Mouse (Mus musculus) embryonic facial prominence, embryonic 12.5 days (tissue): ENCODE measurements at regions not wholly inside any gene's neighbourhood (a gene's known extent, or its start where the extent isn't known, plus 50 kb on each side); places are given as distances from the start of the nearest gene placed in this dataset.

Experiments
- ATAC-seq: fragments of 200-750 bp; cut with Nextera tagmentation; 2 replicates; pipeline ENCODE4 v1.8.0; 2017; ENCODE audit not compliant: insufficient number of reproducible peaks, insufficient read depth, low FRiP score, low TSS enrichment
- H3K27ac ChIP-seq: fragments of 300-500 bp; sonication (generic); 2 replicates; pipeline ENCODE4 v1.5.1; 2016; ENCODE audit warnings: mild to moderate bottlenecking
- H3K27me3 ChIP-seq: fragments of 300-500 bp; sonication (generic); 2 replicates; pipeline ENCODE4 v1.6.1; 2016; ENCODE audit warnings: mild to moderate bottlenecking, moderate library complexity
- H3K36me3 ChIP-seq: fragments of 300-500 bp; sonication (generic); 2 replicates; pipeline ENCODE4 v1.6.1; 2016; ENCODE audit warnings: mild to moderate bottlenecking
- H3K4me1 ChIP-seq: fragments of 300-500 bp; sonication (generic); 2 replicates; pipeline ENCODE4 v1.6.1; 2016
- H3K4me2 ChIP-seq: fragments of 300-500 bp; sonication (generic); replicated peaks from 2 replicates; pipeline ENCODE4 v1.6.1; 2016; ENCODE audit warnings: mild to moderate bottlenecking, moderate library complexity
- H3K4me3 ChIP-seq: fragments of 300-500 bp; sonication (generic); 2 replicates; pipeline ENCODE4 v1.5.1; 2016; ENCODE audit warnings: mild to moderate bottlenecking
- H3K9ac ChIP-seq: fragments of 300-500 bp; sonication (generic); 2 replicates; pipeline ENCODE4 v1.6.1; 2016; ENCODE audit warnings: mild to moderate bottlenecking, moderate library complexity
- H3K9me3 ChIP-seq: fragments of 300-500 bp; sonication (generic); 2 replicates; pipeline ENCODE4 v1.6.1; 2016; ENCODE audit warnings: mild to moderate bottlenecking, moderate library complexity
- WGBS: fragments of 180-500 bp; shearing (Covaris S2); methylation state at CpG from one replicate; pipeline ENCODE4 v1.1.7; 2016; 5-methylcytosine and 5-hydroxymethylcytosine counted together

GRCm38 (mm10) chr2:128339643-128340487 lies 214.0 kb downstream of the Bcl2l11 start:
- no peaks in the 10 kb centered on the region for H3K27me3 ChIP-seq
- no peak overlapping the region for H3K4me3 ChIP-seq
- H3K36me3 ChIP-seq: no peaks in the 10 kb centered on the region
- ATAC-seq: peak; percentile 58
- H3K27ac ChIP-seq: peak overlapping the region; percentile 92
- peaks cover 48% of the 10 kb centered on the region for H3K4me1 ChIP-seq
- no peaks in the 10 kb centered on the region for H3K9me3 ChIP-seq
- H3K4me2 ChIP-seq: peak overlapping the region; percentile 20
- 13% methylated on average over 19 of the region's 19 CpGs for WGBS
- H3K9ac ChIP-seq: no peak overlapping the region

GRCm38 (mm10) chr2:128340631-128341240 lies 214.9 kb downstream of the Bcl2l11 start:
- Histone ChIP-seq H3K27ac (peak overlapping the region; percentile 92), H3K4me1 (peaks cover 47% of the 10 kb centered on the region), H3K9ac (no peak overlapping the region), H3K4me3 (no peak overlapping the region), H3K27me3 (no peaks in the 10 kb centered on the region), H3K9me3 (no peaks in the 10 kb centered on the region), H3K36me3 (no peaks in the 10 kb centered on the region), H3K4me2 (no peak overlapping the region)
- 87% methylated on average over 5 of the region's 5 CpGs for WGBS
- ATAC-seq: no peak

GRCm38 (mm10) chr2:128342212-128342611 lies 216.4 kb downstream of the Bcl2l11 start:
- Histone ChIP-seq H3K4me1 (peaks cover 45% of the 10 kb centered on the region), H3K27me3 (no peaks in the 10 kb centered on the region)

GRCm38 (mm10) chr2:128345557-128345956 lies 219.7 kb downstream of the Bcl2l11 start:
- Histone ChIP-seq H3K36me3 (no peaks in the 10 kb centered on the region), H3K9ac (no peak overlapping the region), H3K27ac (peak overlapping the region; percentile 20), H3K4me1 (peaks cover 18% of the 10 kb centered on the region), H3K9me3 (no peaks in the 10 kb centered on the region), H3K4me3 (no peak overlapping the region), H3K4me2 (no peak overlapping the region), H3K27me3 (no peaks in the 10 kb centered on the region)
- 37% methylated on average over 11 of the region's 11 CpGs for WGBS
- no peak for ATAC-seq

More at GRCm38 (mm10) chr2:128342212-128342611, 216.4 kb downstream of the Bcl2l11 start:
- Histone ChIP-seq H3K9me3 (no peaks in the 10 kb centered on the region), H3K36me3 (no peaks in the 10 kb centered on the region), H3K9ac (no peak overlapping the region), H3K4me2 (no peak overlapping the region), H3K4me3 (no peak overlapping the region), H3K27ac (no peak overlapping the region)
- ATAC-seq: no peak
- 78% methylated on average over 9 of the region's 9 CpGs for WGBS

GRCm38 (mm10) chr2:128348556-128348955 lies 222.7 kb downstream of the Bcl2l11 start:
- H3K27me3 ChIP-seq: no peaks in the 10 kb centered on the region
- no peak overlapping the region for H3K4me2 ChIP-seq
- H3K9ac ChIP-seq: no peak overlapping the region
- ATAC-seq: no peak
- no peaks in the 10 kb centered on the region for H3K36me3 ChIP-seq
- WGBS: 70% methylated on average over 2 of the region's 2 CpGs
- H3K9me3 ChIP-seq: no peaks in the 10 kb centered on the region
- no peak overlapping the region for H3K4me3 ChIP-seq
- peaks cover 13% of the 10 kb centered on the region for H3K4me1 ChIP-seq
- H3K27ac ChIP-seq: no peak overlapping the region

- WGBS: 92% methylated on average over 16 of the region's 16 CpGs
- H3K4me2 ChIP-seq: no peak overlapping the region
- no peak overlapping the region for H3K9ac ChIP-seq
- 0 out of 2 replicates have a peak, but pooled peaks cover 4% of the 10 kb centered on the region for H3K9me3 ChIP-seq
- no peaks in the 10 kb centered on the region; the same call in 1 of the 2 replicates for H3K4me1 ChIP-seq
- no peaks in the 10 kb centered on the region for H3K36me3 ChIP-seq
- H3K27me3 ChIP-seq: no peaks in the 10 kb centered on the region
- no peak overlapping the region for H3K4me3 ChIP-seq
- ATAC-seq: no peak
- no peak overlapping the region for H3K27ac ChIP-seq
Observed at GRCm38 (mm10) chr2:128351405-128351804, 225.6 kb downstream of the Bcl2l11 start.

- H3K27ac ChIP-seq: no peak overlapping the region
- no peak for ATAC-seq
- WGBS: 24% methylated on average over 1 of the region's 1 CpGs
- no peaks in the 10 kb centered on the region for H3K27me3 ChIP-seq
- no peak overlapping the region for H3K9ac ChIP-seq
- H3K4me2 ChIP-seq: no peak overlapping the region
- no peak overlapping the region for H3K4me3 ChIP-seq
- H3K36me3 ChIP-seq: no peaks in the 10 kb centered on the region
- no peaks in the 10 kb centered on the region; the same call in 1 of the 2 replicates for H3K4me1 ChIP-seq
- H3K9me3 ChIP-seq: 0 out of 2 replicates have a peak, but pooled peaks cover 4% of the 10 kb centered on the region
Observed at GRCm38 (mm10) chr2:128352533-128352932, 226.7 kb downstream of the Bcl2l11 start.

- Histone ChIP-seq H3K4me2 (no peak overlapping the region), H3K27me3 (no peaks in the 10 kb centered on the region), H3K9ac (no peak overlapping the region), H3K9me3 (0 out of 2 replicates have a peak, but pooled peaks cover 4% of the 10 kb centered on the region), H3K4me3 (no peak overlapping the region), H3K36me3 (no peaks in the 10 kb centered on the region), H3K4me1 (no peaks in the 10 kb centered on the region; the same call in 1 of the 2 replicates), H3K27ac (no peak overlapping the region)
- ATAC-seq: no peak
- 74% methylated on average over 3 of the region's 3 CpGs for WGBS
Observed at GRCm38 (mm10) chr2:128353457-128353856, 227.6 kb downstream of the Bcl2l11 start.

GRCm38 (mm10) chr2:128356326-128356725 lies 230.5 kb downstream of the Bcl2l11 start:
- 0 out of 2 replicates have a peak, but pooled peaks cover 4% of the 10 kb centered on the region for H3K9me3 ChIP-seq
- no peaks in the 10 kb centered on the region for H3K36me3 ChIP-seq
- H3K4me2 ChIP-seq: no peak overlapping the region
- WGBS: 84% methylated on average over 4 of the region's 4 CpGs
- H3K9ac ChIP-seq: no peak overlapping the region
- no peaks in the 10 kb centered on the region; the same call in 1 of the 2 replicates for H3K4me1 ChIP-seq
- ATAC-seq: no peak
- no peaks in the 10 kb centered on the region for H3K27me3 ChIP-seq
- no peak overlapping the region for H3K4me3 ChIP-seq
- no peak overlapping the region for H3K27ac ChIP-seq

- Histone ChIP-seq H3K36me3 (no peaks in the 10 kb centered on the region), H3K9me3 (0 out of 2 replicates have a peak, but pooled peaks cover 4% of the 10 kb centered on the region), H3K9ac (no peak overlapping the region), H3K4me1 (peaks cover 5% of the 10 kb centered on the region; the same call in 1 of the 2 replicates), H3K4me3 (no peak overlapping the region), H3K4me2 (no peak overlapping the region), H3K27ac (no peak overlapping the region), H3K27me3 (no peaks in the 10 kb centered on the region)
- 70% methylated on average over 4 of the region's 4 CpGs for WGBS
- ATAC-seq: no peak
Observed at GRCm38 (mm10) chr2:128359106-128359505, 231.9 kb upstream of the Spdye4c start.

- Histone ChIP-seq H3K4me3 (no peak overlapping the region), H3K4me1 (peaks cover 14% of the 10 kb centered on the region), H3K9ac (no peak overlapping the region), H3K27ac (no peak overlapping the region), H3K36me3 (no peaks in the 10 kb centered on the region), H3K27me3 (no peaks in the 10 kb centered on the region), H3K4me2 (no peak overlapping the region), H3K9me3 (0 out of 2 replicates have a peak, but pooled peaks cover 4% of the 10 kb centered on the region)
- ATAC-seq: no peak
- 78% methylated on average over 5 of the region's 5 CpGs for WGBS
Observed at GRCm38 (mm10) chr2:128360517-128360916, 230.5 kb upstream of the Spdye4c start.

GRCm38 (mm10) chr2:128361436-128361835 lies 229.6 kb upstream of the Spdye4c start:
- no peak overlapping the region for H3K9ac ChIP-seq
- H3K4me2 ChIP-seq: no peak overlapping the region
- H3K27me3 ChIP-seq: no peaks in the 10 kb centered on the region
- no peak overlapping the region for H3K4me3 ChIP-seq
- no peaks in the 10 kb centered on the region for H3K9me3 ChIP-seq
- 65% methylated on average over 1 of the region's 1 CpGs for WGBS
- no peaks in the 10 kb centered on the region for H3K36me3 ChIP-seq
- H3K4me1 ChIP-seq: peaks cover 14% of the 10 kb centered on the region
- H3K27ac ChIP-seq: no peak overlapping the region
- no peak for ATAC-seq
